Mouse (Mus musculus) gonadal fat pad, adult 2 months (tissue): ENCODE results near the gene A730071L15Rik. TPM values are rescaled to one million over a fixed set of nuclear protein-coding genes. Genes with fewer than 3 reads are reported as not detected.

Experiments used
- polyA plus RNA-seq: library from polyadenylated mRNA; depleted of rRNA; stranded (reverse); fragments of >200 nt; gene quantifications from 2 replicates; pipeline ENCODE4 v1.2.3, GENCODE M21; 2012; rRNA removed

The A730071L15Rik gene
- polyA plus RNA-seq, 1 experiment, result 0.16 TPM

Other genes starting within 250 kb of the A730071L15Rik start
- gene Gck, start 249.9 kb upstream of the A730071L15Rik start, polyA plus RNA-seq, result 2.1 and 2.4 TPM in 2 replicates
- gene Ykt6, start 244.3 kb upstream of the A730071L15Rik start, polyA plus RNA-seq, result 76.3 and 87.6 TPM in 2 replicates
- 1.2 and 68.6 TPM in 2 replicates for gene Camk2b, start 133.7 kb upstream of the A730071L15Rik start, polyA plus RNA-seq
- gene Nudcd3, start 386 bp downstream of the A730071L15Rik start, polyA plus RNA-seq, result 43.6 and 52.5 TPM in 2 replicates
- gene Npc1l1, start 30.1 kb downstream of the A730071L15Rik start, polyA plus RNA-seq, result 2.0 and 3.0 TPM in 2 replicates
- 41.9 and 47.6 TPM in 2 replicates for gene Ddx56, start 67.7 kb downstream of the A730071L15Rik start, polyA plus RNA-seq
- 254 and 312 TPM in 2 replicates for gene Tmed4, start 74.8 kb downstream of the A730071L15Rik start, polyA plus RNA-seq
- 141 and 207 TPM in 2 replicates for gene Ogdh, start 91.6 kb downstream of the A730071L15Rik start, polyA plus RNA-seq
- 26.3 and 43.1 TPM in 2 replicates for gene Zmiz2, start 189.0 kb downstream of the A730071L15Rik start, polyA plus RNA-seq
- gene Ppia, start 215.4 kb downstream of the A730071L15Rik start, polyA plus RNA-seq, result 875 and 1,261 TPM in 2 replicates
- gene H2afv, start 244.4 kb downstream of the A730071L15Rik start, polyA plus RNA-seq, result 40.6 and 43.6 TPM in 2 replicates